Mouse (Mus musculus): Measurements from ENCODE around the gene Serpinb9f.
"Not testable (repeated sequence)": the region's sequence is repeated elsewhere in the genome, so short reads cannot be mapped to it uniquely, and the experiment has no call there.

The Serpinb9f gene

GRCm38 (mm10) chr13:33323777-33324176 lies at the start of gene Serpinb9f:
Gene Serpinb9f, plus strand, starts transcription at chr13:33324077.
- DNase-seq = not testable (repeated sequence)

GRCm38 (mm10) chr13:33308631-33309030 lies 15.2 kb upstream of the Serpinb9f start:
- not testable (repeated sequence) for DNase-seq

GRCm38 (mm10) chr13:33356666-33357065 lies 32.8 kb downstream of the Serpinb9f start:
- DNase-seq = not testable (repeated sequence)
